Mouse (Mus musculus) induced T-regulatory cell, adult 2 months (primary cell): ENCODE results near the gene Steap3.
"Not testable (repeated sequence)": the region's sequence is repeated elsewhere in the genome, so short reads cannot be mapped to it uniquely, and the experiment has no call there.

Experiments
- DNase-seq: peaks from one replicate; pipeline ENCODE4 v3.0.0-alpha.2; 2012; ENCODE audit warnings: low read depth

Steap3 gene

GRCm38 (mm10) chr1:120272605-120273004 lies at the start of gene Steap3:
Gene Steap3, minus strand, starts transcription at chr1:120272705.
- no peak for DNase-seq

GRCm38 (mm10) chr1:120321270-120322021 lies 48.9 kb upstream of the Steap3 start:
- DNase-seq, result no peak

GRCm38 (mm10) chr1:120305801-120306200 lies 33.3 kb upstream of the Steap3 start:
- no peak for DNase-seq

GRCm38 (mm10) chr1:120296936-120297335 lies 24.4 kb upstream of the Steap3 start:
- peak; percentile 6 for DNase-seq

GRCm38 (mm10) chr1:120293803-120294202 lies 21.3 kb upstream of the Steap3 start:
- DNase-seq, result peak; percentile 8

DNA sequence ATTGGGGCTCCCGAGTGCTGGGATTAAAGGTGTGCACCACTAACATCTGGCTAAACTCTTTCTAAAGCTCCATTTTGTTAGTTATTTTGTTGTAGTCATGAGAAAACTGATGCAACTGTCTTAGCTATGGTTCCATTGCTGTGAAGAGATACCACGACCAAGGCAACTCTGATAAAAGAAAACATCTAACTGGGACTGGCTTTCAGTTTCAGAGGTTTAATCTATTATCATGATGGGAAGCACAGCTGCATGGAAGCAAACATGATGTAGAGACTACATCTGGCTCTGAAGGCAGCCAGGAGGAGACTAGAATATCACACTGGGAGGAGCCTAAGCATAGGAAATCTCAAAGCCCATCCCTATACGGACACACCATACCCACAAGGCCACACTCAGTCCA lies 19.2 kb upstream of the Steap3 start:
- no peak for DNase-seq

GRCm38 (mm10) chr1:120289843-120290242 lies 17.3 kb upstream of the Steap3 start:
- no peak for DNase-seq

DNA sequence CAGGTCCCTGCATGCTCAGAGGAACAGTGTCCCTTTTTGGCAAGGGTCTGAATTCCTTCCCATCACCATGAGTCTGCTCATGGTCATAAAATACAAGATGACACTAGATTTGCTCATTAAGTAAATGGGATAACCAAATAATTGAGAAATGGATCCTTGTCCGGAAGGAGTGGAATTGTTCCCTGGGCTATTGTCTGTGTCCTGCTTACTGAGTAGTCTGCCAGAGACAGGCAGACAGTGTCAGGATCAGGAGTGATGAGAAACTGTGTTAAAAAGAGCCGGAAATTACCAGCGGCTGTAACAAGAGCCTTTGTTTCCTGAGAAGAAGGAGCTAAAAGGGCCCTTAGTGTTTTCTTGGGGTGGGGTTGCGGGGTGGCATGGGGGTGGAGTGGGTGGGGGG lies 15.2 kb upstream of the Steap3 start:
- no peak for DNase-seq

DNA sequence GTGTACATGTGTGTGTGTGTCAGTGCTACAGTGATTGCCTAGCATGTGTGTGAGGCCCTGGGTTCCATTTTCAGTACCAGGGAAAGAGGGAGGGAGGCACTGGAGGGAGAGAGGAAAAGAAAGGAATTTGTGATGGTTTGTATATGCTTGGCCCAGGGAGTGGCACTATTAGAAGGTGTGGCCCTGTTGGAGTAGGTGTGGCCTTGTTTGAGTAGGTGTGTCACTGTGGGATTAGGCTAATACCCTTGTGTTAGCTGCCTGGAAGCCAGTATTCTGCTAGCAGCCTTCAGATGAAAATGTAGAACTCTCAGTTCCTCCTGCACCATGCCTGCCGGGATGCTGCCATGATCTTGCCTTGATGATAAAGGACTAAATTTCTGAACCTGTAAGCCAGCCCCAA lies 3.6 kb upstream of the Steap3 start:
- DNase-seq, result not testable (repeated sequence)

GRCm38 (mm10) chr1:120275224-120275623 lies 2.7 kb upstream of the Steap3 start:
- DNase-seq, result no peak

GRCm38 (mm10) chr1:120270882-120271281 lies 1.6 kb downstream of the Steap3 start:
- DNase-seq, result no peak

GRCm38 (mm10) chr1:120270115-120270514 lies 2.4 kb downstream of the Steap3 start:
- no peak for DNase-seq

GRCm38 (mm10) chr1:120267631-120268030 lies 4.9 kb downstream of the Steap3 start:
- DNase-seq, result no peak

GRCm38 (mm10) chr1:120266460-120266859 lies 6.0 kb downstream of the Steap3 start:
- DNase-seq, result no peak

GRCm38 (mm10) chr1:120264861-120265686 lies 7.4 kb downstream of the Steap3 start:
- DNase-seq, result peak; percentile 53

DNA sequence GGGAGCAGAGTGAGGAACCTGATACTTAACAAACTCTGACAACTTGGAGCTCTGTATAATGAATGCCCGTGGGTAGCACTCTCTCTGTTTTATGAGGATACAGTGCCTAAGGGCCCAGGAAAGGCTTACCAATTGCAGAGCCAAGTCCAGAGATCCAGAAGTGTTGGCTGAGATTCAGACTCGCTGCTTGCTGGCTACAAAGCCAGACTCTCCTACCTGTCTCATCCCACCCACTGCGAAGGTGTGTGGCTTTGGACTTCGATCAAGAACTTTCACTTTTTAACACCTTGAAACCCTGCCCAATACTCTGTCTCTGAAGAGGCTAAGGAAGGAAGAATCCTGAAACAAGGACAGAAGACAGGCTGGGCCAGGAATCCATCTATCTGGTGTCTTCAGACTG lies 9.3 kb downstream of the Steap3 start:
- no peak for DNase-seq

- no peak for DNase-seq
These were observed 11.3 kb downstream of the Steap3 start for GRCm38 (mm10) chr1:120261166-120261565.

GRCm38 (mm10) chr1:120259249-120259648 lies 13.3 kb downstream of the Steap3 start:
- no peak for DNase-seq

DNA sequence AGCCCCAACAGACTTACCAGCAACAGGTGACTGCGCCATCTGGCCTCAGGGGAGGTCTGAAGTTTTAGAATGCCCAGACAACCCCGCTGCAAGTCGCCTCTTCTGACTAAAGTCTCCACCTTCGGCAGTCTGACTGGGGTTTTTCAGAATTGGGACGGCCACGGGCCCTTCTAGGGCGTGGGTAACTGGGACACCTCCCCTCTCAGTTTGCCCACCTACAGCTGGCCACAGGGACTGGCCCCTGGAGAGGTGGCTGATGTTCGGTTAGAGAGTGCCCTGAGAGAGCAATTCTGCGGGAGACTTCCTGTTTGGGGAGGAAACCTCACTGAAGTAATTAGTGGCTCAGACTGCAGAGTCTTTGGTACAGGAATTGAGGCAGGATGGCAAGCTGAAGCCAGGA lies 13.8 kb downstream of the Steap3 start:
- no peak for DNase-seq

DNA sequence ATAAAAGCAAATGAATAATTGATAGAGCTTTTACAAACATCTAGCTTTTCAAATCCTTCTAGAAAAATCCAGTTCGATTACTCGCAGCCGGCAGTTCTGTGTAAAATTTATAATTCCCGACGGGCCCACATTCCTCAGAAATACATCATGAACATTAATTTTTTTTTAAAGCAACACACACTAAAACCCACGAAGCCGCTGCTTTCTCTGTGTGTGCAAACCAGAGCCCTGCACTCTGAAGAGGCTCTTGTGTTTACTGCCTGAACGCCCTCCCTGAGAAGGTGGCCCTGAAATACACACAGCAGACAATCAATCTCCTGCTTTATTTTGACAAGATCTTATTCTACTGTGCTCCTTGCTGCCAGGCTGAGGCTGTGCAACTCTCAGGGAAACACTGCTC lies 14.3 kb downstream of the Steap3 start:
- DNase-seq, result no peak

DNA sequence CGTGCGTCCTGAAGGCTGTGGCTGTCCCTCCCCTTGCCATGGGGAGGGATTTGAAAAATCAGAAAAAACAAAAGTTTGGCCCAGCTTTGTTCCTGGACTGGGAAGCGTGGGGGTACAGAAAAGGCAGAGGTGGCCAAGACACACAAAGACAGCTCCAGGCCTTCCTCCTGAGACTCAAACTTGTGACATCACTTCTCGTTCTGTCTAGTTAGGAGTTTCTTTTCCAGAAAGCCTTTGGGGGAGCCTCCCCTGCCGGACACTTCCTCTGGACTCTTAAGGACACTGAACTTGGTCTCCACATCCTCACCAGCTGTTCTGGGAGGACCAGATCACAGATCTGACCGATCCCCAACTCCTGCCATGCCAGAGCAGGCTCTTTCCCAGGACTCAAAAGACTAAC lies 18.8 kb downstream of the Steap3 start:
- no peak for DNase-seq

GRCm38 (mm10) chr1:120252519-120253160 lies 19.9 kb downstream of the Steap3 start:
- peak; percentile 8 for DNase-seq

- DNase-seq, result no peak
These were observed 21.3 kb downstream of the Steap3 start for GRCm38 (mm10) chr1:120251193-120251592.
